Mouse (Mus musculus) stomach, embryonic 14.5 days (tissue): ENCODE data around the gene Atad1. TPM values are rescaled to one million over a fixed set of nuclear protein-coding genes. Genes with fewer than 3 reads are reported as not detected.
"Not testable (repeated sequence)": the region's sequence is repeated elsewhere in the genome, so short reads cannot be mapped to it uniquely, and the experiment has no call there.

Source experiments
- ATAC-seq: fragments of 200-750 bp; cut with Nextera tagmentation; 2 replicates; pipeline ENCODE4 v1.8.0; 2017; ENCODE audit warnings: low read depth, moderate TSS enrichment; ENCODE audit not compliant: insufficient number of reproducible peaks, insufficient read depth, low FRiP score
- H3K27ac ChIP-seq: fragments of 300-500 bp; sonication (generic); 2 replicates; pipeline ENCODE4 v1.5.1; 2014; ENCODE audit warnings: mild to moderate bottlenecking, low read length, moderate library complexity, mixed read lengths
- H3K27me3 ChIP-seq: fragments of 300-500 bp; sonication (generic); 2 replicates; pipeline ENCODE4 v1.6.1; 2014; ENCODE audit warnings: low read length, control low read depth, mixed read lengths; ENCODE audit not compliant: control insufficient read depth, insufficient read depth
- H3K36me3 ChIP-seq: fragments of 300-500 bp; sonication (generic); 2 replicates; pipeline ENCODE4 v1.6.1; 2014; ENCODE audit warnings: mild to moderate bottlenecking, control low read depth, low read length, moderate library complexity, mixed read lengths; ENCODE audit not compliant: control insufficient read depth, insufficient read depth
- H3K4me1 ChIP-seq: fragments of 300-500 bp; sonication (generic); 2 replicates; pipeline ENCODE4 v1.6.1; 2014; ENCODE audit warnings: low read length, control low read depth, mixed read lengths; ENCODE audit not compliant: control insufficient read depth, insufficient read depth
- H3K4me2 ChIP-seq: fragments of 300-500 bp; sonication (generic); replicated peaks from 2 replicates; pipeline ENCODE4 v1.6.1; 2014; ENCODE audit warnings: low read depth, low read length, control low read depth
- H3K4me3 ChIP-seq: fragments of 300-500 bp; sonication (generic); 2 replicates; pipeline ENCODE4 v1.5.1; 2014; ENCODE audit warnings: low read depth, low read length, control low read depth
- H3K9ac ChIP-seq: fragments of 300-500 bp; sonication (generic); replicated peaks from 2 replicates; pipeline ENCODE4 v1.6.1; 2014; ENCODE audit warnings: low read depth, mild to moderate bottlenecking, control low read depth, low read length, moderate library complexity, mixed read lengths
- H3K9me3 ChIP-seq: fragments of 300-500 bp; sonication (generic); 2 replicates; pipeline ENCODE4 v1.6.1; 2016; ENCODE audit warnings: low read depth, low read length, control low read depth; ENCODE audit not compliant: control insufficient read depth
- WGBS: fragments of 180-500 bp; shearing (Covaris S2); extraction: QIAGEN DNeasy Blood & Tissue Kit; methylation state at CpG from one replicate; pipeline ENCODE4 v1.1.7; 2014; 5-methylcytosine and 5-hydroxymethylcytosine counted together
- polyA plus RNA-seq: library from polyadenylated mRNA; unstranded; fragments of >200 nt; fragmentation: Nextera tagmentation; extraction: Ambion mirVana; gene quantifications from 2 replicates; pipeline ENCODE4 v1.2.1, GENCODE M21; 2014

Gene Atad1
- polyA plus RNA-seq, 1 experiment from 2014 or later, result 78.1 TPM

DNA sequence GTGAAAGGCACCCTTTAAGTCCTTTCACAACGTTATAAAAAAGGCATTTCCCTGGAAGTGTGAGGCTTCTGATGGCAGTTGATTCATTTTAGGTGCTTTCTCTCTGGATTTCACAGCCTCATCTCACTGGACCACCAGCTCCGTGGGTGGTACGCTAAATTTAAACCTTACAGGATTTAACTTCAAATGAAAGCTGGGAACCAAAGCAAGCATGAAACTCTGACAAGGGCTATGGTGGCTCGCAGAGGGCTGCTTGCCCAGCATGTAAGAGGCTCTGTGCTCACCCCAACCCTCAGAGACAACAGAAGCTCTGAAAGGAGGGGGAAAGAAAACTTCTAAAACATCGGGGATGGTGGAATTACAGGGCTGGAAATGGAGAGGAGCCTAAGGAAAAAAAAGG is 51.9 kb downstream of the Atad1 start:
- WGBS, result 84% methylated on average over 5 of the region's 5 CpGs
- no peak for ATAC-seq
- peaks cover 19% of the 10 kb centered on the region; the same call in 1 of the 2 replicates for H3K36me3 ChIP-seq

DNA sequence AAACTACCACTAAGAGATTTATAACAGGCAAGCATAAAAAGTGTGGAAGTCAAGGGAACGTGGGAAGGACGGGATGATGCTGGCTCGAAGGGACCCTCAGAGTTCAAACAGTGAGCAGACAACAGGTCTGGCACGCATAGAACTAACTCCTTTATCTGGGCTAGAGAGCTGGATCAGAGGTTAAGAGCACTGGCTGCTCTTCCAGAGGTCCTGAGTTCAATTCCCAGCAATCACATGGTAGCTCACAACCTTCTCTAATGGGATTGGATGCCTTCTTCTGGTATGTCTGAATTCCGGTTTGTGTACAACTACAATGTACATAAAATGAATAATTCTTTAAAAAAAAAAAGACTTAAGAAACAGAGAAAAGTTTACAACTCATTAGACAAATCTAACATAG is 56.5 kb downstream of the Atad1 start:
- 93% methylated on average over 5 of the region's 5 CpGs for WGBS
- H3K9me3 ChIP-seq, result no peaks in the 10 kb centered on the region
- peaks cover 23% of the 10 kb centered on the region; the same call in 1 of the 2 replicates for H3K36me3 ChIP-seq
- no peak overlapping the region for H3K4me2 ChIP-seq
- ATAC-seq, result no peak
- no peak overlapping the region for H3K9ac ChIP-seq
- no peaks in the 10 kb centered on the region for H3K4me1 ChIP-seq
- no peak overlapping the region for H3K4me3 ChIP-seq
- no peaks in the 10 kb centered on the region for H3K27me3 ChIP-seq
- no peak overlapping the region for H3K27ac ChIP-seq

More for the DNA sequence above, 51.9 kb downstream of the Atad1 start:
- H3K9me3 ChIP-seq, result no peaks in the 10 kb centered on the region
- no peak overlapping the region for H3K9ac ChIP-seq
- no peak overlapping the region for H3K4me3 ChIP-seq
- H3K27me3 ChIP-seq, result no peaks in the 10 kb centered on the region
- no peaks in the 10 kb centered on the region for H3K4me1 ChIP-seq
- H3K4me2 ChIP-seq, result no peak overlapping the region
- H3K27ac ChIP-seq, result no peak overlapping the region

DNA sequence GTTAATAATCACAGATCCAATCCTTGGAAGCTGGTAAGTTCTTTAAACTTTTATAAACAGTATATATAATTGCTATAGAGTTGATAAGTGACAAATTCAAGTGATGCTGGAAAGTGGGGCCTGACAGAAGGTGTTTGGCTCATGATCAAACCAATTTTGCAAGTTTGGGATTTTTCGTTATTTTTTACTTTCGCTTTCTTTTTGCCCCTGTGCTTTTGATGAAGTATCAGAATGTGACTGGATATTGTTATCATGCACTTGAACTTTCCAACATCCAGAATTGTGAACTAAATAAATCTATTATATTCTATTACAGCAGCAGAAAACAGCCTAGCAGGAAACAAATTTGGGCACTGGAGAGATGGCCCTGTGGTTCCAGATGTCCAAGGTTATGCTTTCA is 58.7 kb downstream of the Atad1 start:
- Histone ChIP-seq H3K4me3 (no peak overlapping the region), H3K4me2 (no peak overlapping the region), H3K27me3 (no peaks in the 10 kb centered on the region), H3K36me3 (peaks cover 18% of the 10 kb centered on the region; the same call in 1 of the 2 replicates), H3K27ac (no peak overlapping the region), H3K4me1 (no peaks in the 10 kb centered on the region), H3K9me3 (no peaks in the 10 kb centered on the region), H3K9ac (no peak overlapping the region)
- ATAC-seq, result no peak
- whole genome bisulfite sequencing, result 89% methylated on average over 2 of the region's 2 CpGs

DNA sequence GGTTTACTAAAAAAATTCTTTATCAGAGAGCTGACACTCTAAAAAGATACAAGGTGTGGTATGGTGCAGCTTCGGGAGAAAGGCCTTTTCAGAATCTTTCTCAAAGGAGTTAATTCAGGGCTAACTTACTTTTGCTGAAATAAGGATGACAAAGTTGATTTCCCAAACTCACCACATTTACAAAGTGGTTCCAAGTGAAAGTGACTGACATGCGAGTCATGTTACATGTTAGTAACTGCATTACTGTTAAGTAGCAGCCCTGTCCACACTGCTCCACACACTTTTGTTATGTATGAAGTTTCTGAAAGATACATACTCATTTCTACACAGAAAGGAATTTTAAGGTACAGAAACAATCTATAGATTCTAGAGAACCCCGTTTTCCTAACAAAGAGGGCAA is 63.8 kb downstream of the Atad1 start:
- no peak overlapping the region for H3K4me2 ChIP-seq
- no peak overlapping the region for H3K4me3 ChIP-seq
- no peak overlapping the region for H3K9ac ChIP-seq
- no peaks in the 10 kb centered on the region for H3K9me3 ChIP-seq
- H3K27me3 ChIP-seq, result no peaks in the 10 kb centered on the region
- 88% methylated on average over 3 of the region's 3 CpGs for WGBS
- peaks cover 17% of the 10 kb centered on the region; the same call in 1 of the 2 replicates for H3K36me3 ChIP-seq
- H3K4me1 ChIP-seq, result no peaks in the 10 kb centered on the region
- H3K27ac ChIP-seq, result no peak overlapping the region
- no peak for ATAC-seq

DNA sequence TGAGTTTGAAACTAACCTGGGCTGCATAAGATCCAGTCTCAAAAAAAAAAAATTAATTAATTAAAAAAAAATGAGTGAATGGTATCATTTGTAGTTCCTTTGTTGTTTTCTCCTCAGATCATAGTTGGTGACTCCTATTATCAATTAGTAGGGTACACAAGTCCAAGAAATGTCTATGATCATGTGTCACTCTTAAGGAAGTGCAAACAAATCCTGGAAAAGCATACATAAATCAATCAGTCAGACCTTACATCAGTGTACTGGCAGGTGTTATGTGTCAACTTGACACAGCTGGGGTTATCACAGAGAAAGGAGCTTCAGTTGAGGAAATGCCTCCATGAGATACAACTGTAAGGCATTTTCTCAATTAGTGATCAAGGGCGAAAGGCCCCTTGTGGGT is 71.8 kb downstream of the Atad1 start:
- not testable (repeated sequence) for H3K9ac ChIP-seq, H3K4me2 ChIP-seq, H3K36me3 ChIP-seq, H3K4me1 ChIP-seq, H3K27me3 ChIP-seq, H3K4me3 ChIP-seq, H3K9me3 ChIP-seq, ATAC-seq, H3K27ac ChIP-seq
- 69% methylated on average over 1 of the region's 1 CpGs for WGBS

DNA sequence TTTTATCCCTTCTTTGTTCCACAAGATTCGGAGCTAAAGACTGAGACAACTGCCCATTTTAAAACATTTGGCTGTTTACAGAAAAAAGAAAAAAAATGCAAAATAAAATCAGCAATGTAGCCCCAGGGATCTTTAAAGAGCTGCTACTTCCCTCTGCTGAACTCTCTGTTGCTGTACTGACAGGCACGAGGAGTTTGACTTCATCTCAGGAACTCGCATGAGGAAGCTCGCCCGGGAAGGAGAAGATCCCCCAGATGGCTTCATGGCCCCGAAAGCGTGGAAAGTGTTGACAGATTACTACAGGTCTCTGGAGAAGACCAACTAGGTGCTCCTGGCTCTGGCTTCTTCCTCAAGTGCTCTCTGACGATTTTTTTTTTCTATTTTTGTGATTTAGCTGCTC is 74.3 kb downstream of the Atad1 start:
- Histone ChIP-seq H3K4me3 (no peak overlapping the region), H3K27ac (no peak overlapping the region), H3K4me2 (no peak overlapping the region), H3K27me3 (no peaks in the 10 kb centered on the region), H3K4me1 (no peaks in the 10 kb centered on the region), H3K9me3 (no peaks in the 10 kb centered on the region), H3K9ac (no peak overlapping the region), H3K36me3 (no peaks in the 10 kb centered on the region)
- ATAC-seq, result no peak
- WGBS, result 84% methylated on average over 8 of the region's 8 CpGs

DNA sequence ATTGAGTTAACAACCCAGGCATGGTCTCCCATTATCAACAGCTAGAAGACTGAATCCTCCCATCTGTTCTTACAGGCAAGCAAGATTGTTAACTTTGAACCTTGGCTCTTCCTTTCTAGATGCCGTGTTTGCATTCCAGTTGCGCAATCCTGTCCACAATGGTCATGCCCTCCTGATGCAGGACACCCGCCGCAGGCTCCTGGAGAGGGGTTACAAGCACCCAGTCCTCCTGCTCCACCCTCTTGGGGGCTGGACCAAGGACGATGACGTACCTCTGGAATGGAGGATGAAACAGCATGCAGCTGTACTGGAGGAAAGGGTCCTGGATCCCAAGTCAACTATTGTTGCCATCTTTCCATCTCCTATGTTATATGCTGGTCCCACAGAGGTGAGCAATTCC is 76.7 kb downstream of the Atad1 start:
- WGBS, result 85% methylated on average over 6 of the region's 6 CpGs
- Histone ChIP-seq H3K4me1 (no peaks in the 10 kb centered on the region), H3K27ac (no peak overlapping the region), H3K9me3 (no peaks in the 10 kb centered on the region), H3K4me3 (no peak overlapping the region), H3K27me3 (no peaks in the 10 kb centered on the region), H3K4me2 (no peak overlapping the region), H3K9ac (no peak overlapping the region), H3K36me3 (no peaks in the 10 kb centered on the region)
- no peak for ATAC-seq

DNA sequence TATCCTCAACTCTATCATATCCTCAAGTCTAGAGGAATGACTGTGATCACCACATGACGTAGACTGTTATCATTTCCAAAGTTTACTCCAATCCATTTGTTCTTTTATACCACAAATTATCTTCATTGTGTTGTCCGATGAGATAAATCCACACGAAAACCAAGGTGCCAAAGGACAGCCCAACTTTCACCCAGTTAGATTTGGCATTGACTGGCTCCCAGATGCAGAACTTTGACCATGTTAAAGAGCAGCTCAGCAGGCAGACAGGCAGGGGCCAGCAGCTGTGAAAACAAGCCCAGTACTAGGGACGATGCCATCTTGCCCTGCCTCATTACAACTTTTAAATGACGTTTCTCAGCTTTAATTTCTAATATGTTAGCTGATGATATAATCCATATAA is 80.2 kb downstream of the Atad1 start:
- H3K36me3 ChIP-seq, result no peaks in the 10 kb centered on the region
- H3K27me3 ChIP-seq, result no peaks in the 10 kb centered on the region
- no peaks in the 10 kb centered on the region for H3K4me1 ChIP-seq
- 84% methylated on average over 5 of the region's 5 CpGs for WGBS
- H3K9ac ChIP-seq, result no peak overlapping the region
- no peak overlapping the region for H3K4me2 ChIP-seq
- no peak overlapping the region for H3K4me3 ChIP-seq
- no peaks in the 10 kb centered on the region for H3K9me3 ChIP-seq
- ATAC-seq, result no peak
- H3K27ac ChIP-seq, result no peak overlapping the region

DNA sequence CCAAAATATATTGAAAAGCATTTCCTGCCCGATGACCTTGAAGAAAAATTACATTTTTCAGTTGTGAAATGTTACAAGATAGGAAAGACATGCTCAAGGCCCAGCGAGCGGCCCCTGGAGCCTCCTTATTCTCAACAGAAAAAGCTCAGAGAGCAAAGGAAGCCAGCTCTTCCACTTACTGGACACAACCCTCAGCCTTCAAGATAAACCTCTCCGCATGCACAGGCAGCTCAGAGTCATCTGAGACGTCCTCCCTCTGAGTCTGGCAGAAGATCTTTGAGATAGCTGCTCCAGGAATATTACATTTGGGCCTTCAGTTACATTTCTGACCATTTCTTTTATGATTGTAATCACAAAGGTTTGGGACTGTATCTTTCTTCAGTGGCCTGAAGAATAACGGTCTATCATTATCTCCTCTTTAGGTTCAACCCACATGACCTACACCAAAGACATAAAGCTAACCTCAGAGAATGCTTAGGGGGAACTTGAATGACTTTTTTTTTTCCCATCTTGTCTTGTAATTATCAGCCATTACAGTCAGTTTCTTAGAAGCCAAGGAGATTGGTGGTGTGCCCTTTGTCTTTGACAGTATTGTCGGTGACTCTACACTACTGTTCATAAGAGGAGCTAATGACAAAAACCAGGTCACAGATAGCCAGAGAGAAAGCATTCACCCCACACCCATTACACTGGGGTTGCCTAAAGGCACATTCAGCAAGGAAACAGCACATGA is 85.8 kb downstream of the Atad1 start:
- H3K27ac ChIP-seq, result no peak overlapping the region
- no peak overlapping the region for H3K4me3 ChIP-seq
- H3K9ac ChIP-seq, result no peak overlapping the region
- 83% methylated on average over 7 of the region's 7 CpGs for WGBS
- H3K27me3 ChIP-seq, result no peaks in the 10 kb centered on the region
- no peaks in the 10 kb centered on the region for H3K4me1 ChIP-seq
- ATAC-seq, result no peak
- H3K36me3 ChIP-seq, result no peaks in the 10 kb centered on the region
- no peak overlapping the region for H3K4me2 ChIP-seq
- no peaks in the 10 kb centered on the region for H3K9me3 ChIP-seq
